8 mouse cellular contexts compared by ENCODE assay signal in the genomic region with DNA sequence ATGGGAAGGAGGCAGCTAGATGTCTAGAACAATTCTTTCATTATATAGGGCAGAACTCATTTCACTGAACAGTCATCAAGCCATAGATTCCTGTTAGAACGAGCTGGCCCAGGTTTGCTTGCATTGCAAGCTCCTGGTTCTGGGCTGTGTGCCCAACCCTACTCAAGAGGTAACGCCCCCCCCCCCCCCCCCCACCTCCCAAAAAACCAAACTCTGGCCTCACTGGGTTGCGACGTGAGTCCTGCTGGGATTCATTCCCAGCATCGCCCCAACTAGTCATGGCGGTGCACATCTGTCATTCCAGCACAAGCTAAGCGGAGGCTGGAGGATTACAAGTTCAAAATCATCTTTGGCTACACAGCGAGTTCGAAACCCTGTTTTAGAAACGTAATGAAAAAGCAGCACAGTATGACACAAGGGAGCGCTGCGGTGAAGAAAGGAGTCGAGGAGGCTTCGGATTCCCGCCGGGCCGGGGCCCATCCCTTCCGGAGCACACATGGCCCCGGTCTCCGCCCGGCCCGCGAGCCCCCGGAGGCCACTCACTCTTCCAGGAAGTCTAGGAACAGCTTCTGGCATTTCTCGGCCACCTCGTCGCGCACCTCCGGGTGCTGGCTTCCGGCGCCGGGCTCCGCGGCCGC. TPM values are rescaled to one million over a fixed set of nuclear protein-coding genes. Genes with fewer than 3 reads are reported as not detected.
DNase-seq lines count a peak whose midpoint lies in the region; ATAC-seq and TF ChIP-seq lines count a peak whose summit lies in the region.

No protein-coding gene starts in this region.

- TF ChIP-seq CTCF in brain, embryonic 14.5 days (IDR thresholded peaks at IDR 0.05; ENCODE audit: borderline replicate concordance, extremely low read depth, insufficient read depth, insufficient read length) = no peak

- no peaks in the 10 kb centered on the region for H3K27me3 ChIP-seq in heart, embryonic 12.5 days (replicated peaks)
- H3K27me3 ChIP-seq in hindbrain, embryonic 16.5 days (replicated peaks; ENCODE audit: control insufficient read depth, insufficient read depth, low read length) = no peaks in the 10 kb centered on the region

- 0% methylated on average over 35 of the region's 35 CpGs for WGBS in heart, embryonic 12.5 days
- 0% methylated on average over 34 of the region's 35 CpGs for WGBS in hindbrain, embryonic 16.5 days

- no peak for TF ChIP-seq POLR2A in brain, embryonic 14.5 days (IDR thresholded peaks at IDR 0.05; ENCODE audit: borderline replicate concordance, extremely low read depth, insufficient read depth, insufficient read length, poor library complexity, severe bottlenecking)

- H3K4me3 ChIP-seq in heart, embryonic 12.5 days = peak overlapping the region; percentile 70
- H3K4me3 ChIP-seq in hindbrain, embryonic 16.5 days (ENCODE audit: low read length) = peak overlapping the region; percentile 71

- no peak for DNase-seq in heart, postnatal 4 days
- peak; percentile 79 for DNase-seq in brain, embryonic 14.5 days (ENCODE audit: low read depth)
- peak; percentile 10 for DNase-seq in lung, postnatal 10 days
- DNase-seq in layer of hippocampus, adult 11-12 months (ENCODE audit: low spot score) = no peak
- no peak for DNase-seq in adrenal gland, adult 2 months

- H3K27ac ChIP-seq in heart, embryonic 12.5 days (ENCODE audit: poor library complexity, severe bottlenecking) = peak overlapping the region; percentile 93
- H3K27ac ChIP-seq in hindbrain, embryonic 16.5 days (ENCODE audit: low read depth, low read length) = peak overlapping the region; percentile 62

- peaks cover 43% of the 10 kb centered on the region for H3K36me3 ChIP-seq in heart, embryonic 12.5 days
- H3K36me3 ChIP-seq in hindbrain, embryonic 16.5 days (ENCODE audit: control insufficient read depth, insufficient read depth, low read length) = peaks cover 7% of the 10 kb centered on the region; the same call in 1 of the 2 replicates

- H3K9me3 ChIP-seq in heart, embryonic 12.5 days (replicated peaks) = no peaks in the 10 kb centered on the region
- no peaks in the 10 kb centered on the region for H3K9me3 ChIP-seq in hindbrain, embryonic 16.5 days (ENCODE audit: control insufficient read depth, low read length)

- H3K4me1 ChIP-seq in heart, embryonic 12.5 days (replicated peaks) = peaks cover 28% of the 10 kb centered on the region
- H3K4me1 ChIP-seq in hindbrain, embryonic 16.5 days (ENCODE audit: control insufficient read depth, insufficient read depth, low read depth, low read length) = peaks cover 6% of the 10 kb centered on the region

- H3K9ac ChIP-seq in heart, embryonic 12.5 days = peak overlapping the region; percentile 74
- peak overlapping the region; percentile 69 for H3K9ac ChIP-seq in hindbrain, embryonic 16.5 days (ENCODE audit: low read depth, low read length)

- peak; percentile 84 for ATAC-seq in heart, embryonic 12.5 days (ENCODE audit: insufficient number of reproducible peaks, low FRiP score)
- ATAC-seq in CD4-positive, CD25-positive, alpha-beta regulatory T cell, adult 4 months = peak; percentile 51
- peak; percentile 85 for ATAC-seq in hindbrain, embryonic 16.5 days

- H3K4me2 ChIP-seq in heart, embryonic 12.5 days = peak overlapping the region; percentile 76
- peak overlapping the region; percentile 84 for H3K4me2 ChIP-seq in hindbrain, embryonic 16.5 days (ENCODE audit: low read length)

RNA-seq across cellular contexts. Expression of a gene that starts 0.4 kb away (rescaled TPM):
- polyA plus RNA-seq in heart, embryonic 12.5 days (2016; fragmentation: Nextera tagmentation; extraction: Ambion mirVana) = 187 TPM in 2 replicates
- total RNA-seq in heart, postnatal 4 days (2021) = 10 to 100 TPM; 85.0 to 85.3 TPM
- polyA plus RNA-seq in CD4-positive, CD25-positive, alpha-beta regulatory T cell, adult 4 months (2017; shearing (Covaris generic)) = 100 to 1,000 TPM in 1 of 2 experiments, 10 to 100 TPM in 1; 95.2 to 114 TPM
- 60.3 and 70.2 TPM in 2 replicates for polyA plus RNA-seq in brain, embryonic 14.5 days (2012; rRNA removed)
- polyA plus RNA-seq in hindbrain, embryonic 16.5 days (2015; fragmentation: Nextera tagmentation; extraction: Ambion mirVana) = 67.0 and 76.0 TPM in 2 replicates
- total RNA-seq in adrenal gland, adult 2 months (2021) = 10 to 100 TPM; 15.7 to 17.6 TPM
- 4.0 and 4.3 TPM in 2 replicates for polyA plus RNA-seq in adrenal gland, adult 2 months (2012; rRNA removed)

RNA-seq across cellular contexts. Expression of a gene that starts 30.9 kb away (rescaled TPM):
- polyA plus RNA-seq in heart, embryonic 12.5 days (2016; fragmentation: Nextera tagmentation; extraction: Ambion mirVana) = 0.05 and 0.10 TPM in 2 replicates
- under 1 TPM; 0.14 to 0.52 TPM for total RNA-seq in heart, postnatal 4 days (2021)
- polyA plus RNA-seq in CD4-positive, CD25-positive, alpha-beta regulatory T cell, adult 4 months (2017; shearing (Covaris generic)) = under 1 TPM; 0.11 to 0.13 TPM
- 0.21 and 0.25 TPM in 2 replicates for polyA plus RNA-seq in brain, embryonic 14.5 days (2012; rRNA removed)
- 0.46 and 1.0 TPM in 2 replicates for polyA plus RNA-seq in hindbrain, embryonic 16.5 days (2015; fragmentation: Nextera tagmentation; extraction: Ambion mirVana)
- under 1 TPM; 0.06 to 0.07 TPM for total RNA-seq in adrenal gland, adult 2 months (2021)
- 0.02 and 0.04 TPM in 2 replicates for polyA plus RNA-seq in adrenal gland, adult 2 months (2012; rRNA removed)

RNA-seq across cellular contexts. Expression of a gene that starts 58.1 kb away (rescaled TPM):
- polyA plus RNA-seq in heart, embryonic 12.5 days (2016; fragmentation: Nextera tagmentation; extraction: Ambion mirVana) = 110 and 117 TPM in 2 replicates
- total RNA-seq in heart, postnatal 4 days (2021) = 10 to 100 TPM; 56.5 to 57.8 TPM
- 100 to 1,000 TPM; 150 to 165 TPM for polyA plus RNA-seq in CD4-positive, CD25-positive, alpha-beta regulatory T cell, adult 4 months (2017; shearing (Covaris generic))
- 47.7 and 55.3 TPM in 2 replicates for polyA plus RNA-seq in brain, embryonic 14.5 days (2012; rRNA removed)
- polyA plus RNA-seq in hindbrain, embryonic 16.5 days (2015; fragmentation: Nextera tagmentation; extraction: Ambion mirVana) = 140 and 141 TPM in 2 replicates
- total RNA-seq in adrenal gland, adult 2 months (2021) = 10 to 100 TPM; 81.7 to 98.0 TPM
- polyA plus RNA-seq in adrenal gland, adult 2 months (2012; rRNA removed) = 10.4 and 12.8 TPM in 2 replicates

Comparison
In these comparisons a context has a peak if more than half of its experiments do, and no peak if none do; other contexts are left out.
1. DNase-seq: peak in brain, embryonic 14.5 days (single experiment) and lung, postnatal 10 days (single experiment); none in heart, postnatal 4 days (single experiment), layer of hippocampus, adult 11-12 months (single experiment) and adrenal gland, adult 2 months (single experiment).
2. RNA of a gene that starts 0.4 kb away (polyA plus RNA-seq): 187 TPM in heart, embryonic 12.5 days, 95.2 to 114 TPM in CD4-positive, CD25-positive, alpha-beta regulatory T cell, adult 4 months, 67.0 to 76.0 TPM in hindbrain, embryonic 16.5 days and 60.3 to 70.2 TPM in brain, embryonic 14.5 days; 4.0 to 4.3 TPM in adrenal gland, adult 2 months; every median in the first group is over 10 times any median in the second.
3. Peak in every context shown above with its lines, with median percentiles within 50 percentile points of each other: ATAC-seq.